ENCODE assay signal across 14 mouse cellular contexts in the genomic region with DNA sequence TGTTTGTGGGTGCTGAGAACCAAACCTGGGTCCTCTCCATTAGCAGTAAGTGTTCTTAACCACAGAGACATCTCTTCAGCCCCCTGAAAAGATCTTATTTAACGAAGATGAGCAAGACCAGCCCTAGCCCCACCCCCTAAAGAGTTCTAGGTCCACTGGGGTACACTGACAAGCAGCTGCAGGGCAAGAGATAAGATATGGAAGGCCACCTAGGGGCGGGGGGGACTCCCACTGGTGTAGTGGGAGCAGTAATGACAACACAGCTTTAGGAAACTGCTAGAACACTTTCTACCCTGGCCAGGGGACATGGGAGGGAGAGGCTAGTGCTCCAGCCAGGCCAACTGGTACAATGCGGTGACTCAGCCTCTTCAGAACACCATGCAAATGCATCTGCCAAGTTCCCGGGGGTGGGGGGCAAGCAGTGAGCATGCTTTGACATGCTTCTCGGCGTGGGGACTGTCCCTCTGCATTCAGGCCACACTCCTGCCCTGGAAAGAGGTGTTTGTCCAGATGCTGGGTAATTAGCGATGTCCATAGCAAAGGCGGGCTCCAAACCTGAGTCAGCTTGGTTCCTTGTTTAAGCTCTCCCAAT. TPM values are rescaled to one million over a fixed set of nuclear protein-coding genes. Genes with fewer than 3 reads are reported as not detected.
DNase-seq lines count a peak whose midpoint lies in the region; ATAC-seq lines count a peak whose summit lies in the region.
"Had no signal": no experiment of that assay in that cellular context is flagged by ENCODE, and none has a peak within 500 bp of the region (broad histone marks: within the 10 kb centered on the region; RNA-seq: fewer than 3 reads in every experiment).

No protein-coding gene starts in this region.

- no peak overlapping the region for H3K27ac ChIP-seq in kidney, embryonic 15.5 days
- H3K27ac ChIP-seq in limb, embryonic 10.5 days = peak overlapping the region; percentile 8; the same call in 1 of the 2 replicates
- H3K27ac ChIP-seq: embryonic facial prominence, embryonic 15.5 days; lung, embryonic 15.5 days had no signal

- no peak overlapping the region for H3K9ac ChIP-seq in kidney, embryonic 15.5 days
- H3K9ac ChIP-seq: embryonic facial prominence, embryonic 15.5 days; forebrain, postnatal 0 days; lung, embryonic 15.5 days had no signal

- H3K9me3 ChIP-seq in kidney, embryonic 15.5 days (replicated peaks) = no peaks in the 10 kb centered on the region
- no peaks in the 10 kb centered on the region for H3K9me3 ChIP-seq in limb, embryonic 10.5 days (replicated peaks)
- H3K9me3 ChIP-seq: embryonic facial prominence, embryonic 15.5 days; lung, embryonic 15.5 days had no signal

- 0 out of 2 replicates have a peak, but pooled peaks have one; percentile 29 for ATAC-seq in kidney, embryonic 15.5 days (replicated peaks; ENCODE audit: low FRiP score)
- peak; percentile 64; the same call in 1 of the 2 replicates for ATAC-seq in megakaryocyte-erythroid progenitor cell, adult 5-6 weeks (replicated peaks; ENCODE audit: low FRiP score, low TSS enrichment, poor library complexity, severe bottlenecking)
- ATAC-seq: forebrain, postnatal 0 days had no signal

- 84% methylated on average over 8 of the region's 8 CpGs for WGBS in kidney, embryonic 15.5 days
- 86% methylated on average over 8 of the region's 8 CpGs for WGBS in limb, embryonic 10.5 days

- H3K36me3 ChIP-seq in kidney, embryonic 15.5 days = no peaks in the 10 kb centered on the region
- no peaks in the 10 kb centered on the region for H3K36me3 ChIP-seq in limb, embryonic 10.5 days
- H3K36me3 ChIP-seq: embryonic facial prominence, embryonic 15.5 days; lung, embryonic 15.5 days had no signal

- no peak overlapping the region for H3K4me3 ChIP-seq in kidney, embryonic 15.5 days (replicated peaks)
- H3K4me3 ChIP-seq in limb, embryonic 10.5 days = no peak overlapping the region
- H3K4me3 ChIP-seq: embryonic facial prominence, embryonic 15.5 days; lung, embryonic 15.5 days had no signal

- H3K27me3 ChIP-seq in kidney, embryonic 15.5 days = no peaks in the 10 kb centered on the region
- H3K27me3 ChIP-seq in limb, embryonic 10.5 days (ENCODE audit: low read depth, poor library complexity, severe bottlenecking) = no peaks in the 10 kb centered on the region
- H3K27me3 ChIP-seq: embryonic facial prominence, embryonic 15.5 days; lung, embryonic 15.5 days had no signal

- H3K4me1 ChIP-seq in kidney, embryonic 15.5 days = no peaks in the 10 kb centered on the region
- no peaks in the 10 kb centered on the region for H3K4me1 ChIP-seq in limb, embryonic 10.5 days
- H3K4me1 ChIP-seq: embryonic facial prominence, embryonic 15.5 days; lung, embryonic 15.5 days had no signal

- H3K4me2 ChIP-seq in kidney, embryonic 15.5 days = no peak overlapping the region
- H3K4me2 ChIP-seq: embryonic facial prominence, embryonic 15.5 days; lung, embryonic 15.5 days had no signal

- no peak for DNase-seq in kidney, postnatal 25 days
- DNase-seq in c-Kit-positive CD71-negative TER-119-negative erythroid progenitor cells, embryonic 14.5 days (ENCODE audit: low read depth) = peak; percentile 17
- DNase-seq in limb, embryonic 10.5 days (ENCODE audit: low spot score) = no peak
- no peak for DNase-seq in layer of hippocampus, postnatal 25 days (ENCODE audit: extremely low spot score in 1 of 2, low spot score in 1 of 2)
- DNase-seq in right cerebral cortex, postnatal 14 days = no peak
- DNase-seq: adrenal gland, adult 2 months; cerebellum, adult 11 months; forebrain, postnatal 0 days; gastrocnemius, postnatal 10 days; thymus, postnatal 14 days had no signal

RNA-seq across cellular contexts. Expression of a gene that starts 9.0 kb away (rescaled TPM):
- polyA plus RNA-seq in kidney, embryonic 15.5 days (2015; fragmentation: Nextera tagmentation; extraction: Ambion mirVana) = 0.38 and 0.64 TPM in 2 replicates
- polyA plus RNA-seq in limb, embryonic 10.5 days (2016; fragmentation: Nextera tagmentation; extraction: Ambion mirVana) = 0.03 and 0.04 TPM in 2 replicates
- not detected in 2 replicates for total RNA-seq in megakaryocyte-erythroid progenitor cell, adult 5-6 weeks (2014; fragmentation: Nextera tagmentation)
- not detected in 2 replicates for total RNA-seq in megakaryocyte-erythroid progenitor cell, adult 5-6 weeks (2017)
- total RNA-seq in layer of hippocampus, postnatal 25 days (2021) = 1 to 10 TPM; 1.1 to 1.8 TPM

RNA-seq across cellular contexts. Expression of a gene that starts 47.4 kb away (rescaled TPM):
- polyA plus RNA-seq in kidney, embryonic 15.5 days (2015; fragmentation: Nextera tagmentation; extraction: Ambion mirVana) = 38.7 and 42.2 TPM in 2 replicates
- polyA plus RNA-seq in limb, embryonic 10.5 days (2016; fragmentation: Nextera tagmentation; extraction: Ambion mirVana) = 14.2 and 17.4 TPM in 2 replicates
- total RNA-seq in megakaryocyte-erythroid progenitor cell, adult 5-6 weeks (2014; fragmentation: Nextera tagmentation) = 15.0 and 34.8 TPM in 2 replicates
- 28.7 and 54.1 TPM in 2 replicates for total RNA-seq in megakaryocyte-erythroid progenitor cell, adult 5-6 weeks (2017)
- total RNA-seq in layer of hippocampus, postnatal 25 days (2021) = 10 to 100 TPM; 14.4 to 17.3 TPM

RNA-seq across cellular contexts. Expression of a gene that starts 47.8 kb away (rescaled TPM):
- polyA plus RNA-seq in kidney, embryonic 15.5 days (2015; fragmentation: Nextera tagmentation; extraction: Ambion mirVana) = 92.9 and 109 TPM in 2 replicates
- polyA plus RNA-seq in limb, embryonic 10.5 days (2016; fragmentation: Nextera tagmentation; extraction: Ambion mirVana) = 81.4 and 103 TPM in 2 replicates
- total RNA-seq in megakaryocyte-erythroid progenitor cell, adult 5-6 weeks (2014; fragmentation: Nextera tagmentation) = 97.5 and 115 TPM in 2 replicates
- total RNA-seq in megakaryocyte-erythroid progenitor cell, adult 5-6 weeks (2017) = 55.5 and 76.5 TPM in 2 replicates
- 10 to 100 TPM; 31.8 to 35.0 TPM for total RNA-seq in layer of hippocampus, postnatal 25 days (2021)
